Mouse (Mus musculus) stomach, embryonic 16.5 days (tissue): ENCODE measurements around the gene Snx11. TPM values are rescaled to one million over a fixed set of nuclear protein-coding genes. Genes with fewer than 3 reads are reported as not detected.

Source experiments
- ATAC-seq: fragments of 200-750 bp; cut with Nextera tagmentation; 2 replicates; pipeline ENCODE4 v1.8.0; 2017; ENCODE audit warnings: moderate number of reproducible peaks, moderate TSS enrichment; ENCODE audit not compliant: insufficient read depth, low FRiP score
- H3K27ac ChIP-seq: fragments of 300-500 bp; sonication (generic); 2 replicates; pipeline ENCODE4 v1.5.1; 2014; ENCODE audit warnings: low read length
- H3K27me3 ChIP-seq: fragments of 300-500 bp; sonication (generic); 2 replicates; pipeline ENCODE4 v1.6.1; 2014; ENCODE audit warnings: low read length, control low read depth, mixed read lengths; ENCODE audit not compliant: control insufficient read depth, insufficient read depth
- H3K36me3 ChIP-seq: fragments of 300-500 bp; sonication (generic); 2 replicates; pipeline ENCODE4 v1.6.1; 2014; ENCODE audit warnings: low read length; ENCODE audit not compliant: control insufficient read depth, insufficient read depth
- H3K4me1 ChIP-seq: fragments of 300-500 bp; sonication (generic); 2 replicates; pipeline ENCODE4 v1.6.1; 2014; ENCODE audit warnings: low read length, control low read depth, mixed read lengths; ENCODE audit not compliant: control insufficient read depth, insufficient read depth
- H3K4me2 ChIP-seq: fragments of 300-500 bp; sonication (generic); 2 replicates; pipeline ENCODE4 v1.6.1; 2014; ENCODE audit warnings: low read depth, low read length, mixed read lengths
- H3K4me3 ChIP-seq: fragments of 300-500 bp; sonication (generic); replicated peaks from 2 replicates; pipeline ENCODE4 v1.5.1; 2014; ENCODE audit warnings: mild to moderate bottlenecking, low read length
- H3K9ac ChIP-seq: fragments of 300-500 bp; sonication (generic); 2 replicates; pipeline ENCODE4 v1.6.1; 2014; ENCODE audit warnings: low read length
- H3K9me3 ChIP-seq: fragments of 300-500 bp; sonication (generic); replicated peaks from 2 replicates; pipeline ENCODE4 v1.6.1; 2016; ENCODE audit warnings: low read length, control low read depth; ENCODE audit not compliant: control insufficient read depth
- WGBS: fragments of 180-500 bp; shearing (Covaris S2); extraction: QIAGEN DNeasy Blood & Tissue Kit; methylation state at CpG from one replicate; pipeline ENCODE4 v1.1.7; 2014; 5-methylcytosine and 5-hydroxymethylcytosine counted together
- polyA plus RNA-seq: library from polyadenylated mRNA; unstranded; fragments of >200 nt; fragmentation: Nextera tagmentation; extraction: Ambion mirVana; gene quantifications from 2 replicates; pipeline ENCODE4 v1.2.1, GENCODE M21; 2015

The Snx11 gene
- polyA plus RNA-seq, 1 experiment from 2014 or later: 14.6 TPM

- no peaks in the 10 kb centered on the region for H3K9me3 ChIP-seq
- H3K36me3 ChIP-seq: no peaks in the 10 kb centered on the region
- H3K27me3 ChIP-seq: peaks cover under 1% of the 10 kb centered on the region; the same call in 1 of the 2 replicates
- no peak overlapping the region for H3K4me2 ChIP-seq
- H3K4me3 ChIP-seq: no peak overlapping the region
- H3K27ac ChIP-seq: no peak overlapping the region
- peak; percentile 33; the same call in 1 of the 2 replicates for ATAC-seq
- 23% methylated on average over 12 of the region's 12 CpGs for WGBS
- H3K9ac ChIP-seq: no peak overlapping the region
- no peaks in the 10 kb centered on the region for H3K4me1 ChIP-seq
These were observed 35.4 kb downstream of the Snx11 start for GRCm38 (mm10) chr11:96741995-96742394.

- Histone ChIP-seq H3K9ac (no peak overlapping the region), H3K9me3 (no peaks in the 10 kb centered on the region), H3K27ac (no peak overlapping the region), H3K4me3 (no peak overlapping the region), H3K36me3 (no peaks in the 10 kb centered on the region), H3K4me1 (no peaks in the 10 kb centered on the region), H3K27me3 (peaks cover 6% of the 10 kb centered on the region; the same call in 1 of the 2 replicates), H3K4me2 (no peak overlapping the region)
- no peak for ATAC-seq
- 56% methylated on average over 12 of the region's 12 CpGs for WGBS
These were observed 36.6 kb downstream of the Snx11 start for GRCm38 (mm10) chr11:96740796-96741195.

GRCm38 (mm10) chr11:96737673-96738471 is 39.5 kb downstream of the Snx11 start:
- Histone ChIP-seq H3K4me3 (no peak overlapping the region), H3K36me3 (no peaks in the 10 kb centered on the region), H3K4me2 (no peak overlapping the region), H3K9me3 (no peaks in the 10 kb centered on the region), H3K27ac (no peak overlapping the region), H3K4me1 (no peaks in the 10 kb centered on the region), H3K9ac (no peak overlapping the region), H3K27me3 (peaks cover 6% of the 10 kb centered on the region; the same call in 1 of the 2 replicates)
- WGBS: 63% methylated on average over 14 of the region's 14 CpGs
- no peak for ATAC-seq

- 0 out of 2 replicates have a peak, but pooled peaks cover 6% of the 10 kb centered on the region for H3K27me3 ChIP-seq
- no peaks in the 10 kb centered on the region for H3K36me3 ChIP-seq
- H3K4me1 ChIP-seq: no peaks in the 10 kb centered on the region
- H3K27ac ChIP-seq: no peak overlapping the region
- no peaks in the 10 kb centered on the region for H3K9me3 ChIP-seq
- peak overlapping the region; percentile 22; the same call in 1 of the 2 replicates for H3K9ac ChIP-seq
- ATAC-seq: no peak
- H3K4me2 ChIP-seq: peak overlapping the region; percentile 47
- H3K4me3 ChIP-seq: peak overlapping the region; percentile 15; the same call in 1 of the 2 replicates
- 33% methylated on average over 11 of the region's 11 CpGs for WGBS
These were observed 41.0 kb downstream of the Snx11 start for GRCm38 (mm10) chr11:96736361-96736760.

GRCm38 (mm10) chr11:96735908-96736307 is 41.5 kb downstream of the Snx11 start:
- no peak for ATAC-seq
- Histone ChIP-seq H3K4me2 (peak overlapping the region; percentile 47), H3K27me3 (0 out of 2 replicates have a peak, but pooled peaks cover 6% of the 10 kb centered on the region), H3K4me1 (no peaks in the 10 kb centered on the region), H3K36me3 (no peaks in the 10 kb centered on the region), H3K27ac (no peak overlapping the region), H3K4me3 (peak overlapping the region; percentile 15), H3K9me3 (no peaks in the 10 kb centered on the region), H3K9ac (peak overlapping the region; percentile 22; the same call in 1 of the 2 replicates)
- WGBS: 3% methylated on average over 19 of the region's 19 CpGs

GRCm38 (mm10) chr11:96732657-96733056 is 44.7 kb downstream of the Snx11 start:
- Histone ChIP-seq H3K36me3 (no peaks in the 10 kb centered on the region), H3K4me2 (no peak overlapping the region), H3K27me3 (0 out of 2 replicates have a peak, but pooled peaks cover 6% of the 10 kb centered on the region), H3K4me3 (no peak overlapping the region), H3K9ac (no peak overlapping the region), H3K9me3 (no peaks in the 10 kb centered on the region), H3K27ac (0 out of 2 replicates have a peak overlapping the region, but pooled peaks have one; percentile 13), H3K4me1 (no peaks in the 10 kb centered on the region)
- peak; percentile 64; the same call in 1 of the 2 replicates for ATAC-seq
- 46% methylated on average over 4 of the region's 4 CpGs for WGBS

- Histone ChIP-seq H3K4me3 (no peak overlapping the region), H3K9me3 (no peaks in the 10 kb centered on the region), H3K4me2 (no peak overlapping the region), H3K27ac (no peak overlapping the region), H3K27me3 (no peaks in the 10 kb centered on the region), H3K36me3 (no peaks in the 10 kb centered on the region), H3K4me1 (no peaks in the 10 kb centered on the region), H3K9ac (no peak overlapping the region)
- ATAC-seq: no peak
- WGBS: 64% methylated on average over 5 of the region's 5 CpGs
These were observed 47.0 kb downstream of the Snx11 start for GRCm38 (mm10) chr11:96730327-96730726.

- no peak overlapping the region for H3K4me3 ChIP-seq
- no peak overlapping the region for H3K27ac ChIP-seq
- no peaks in the 10 kb centered on the region for H3K4me1 ChIP-seq
- WGBS: 37% methylated on average over 9 of the region's 9 CpGs
- no peaks in the 10 kb centered on the region for H3K27me3 ChIP-seq
- H3K9me3 ChIP-seq: no peaks in the 10 kb centered on the region
- no peak overlapping the region for H3K9ac ChIP-seq
- no peak overlapping the region for H3K4me2 ChIP-seq
- no peaks in the 10 kb centered on the region for H3K36me3 ChIP-seq
- no peak for ATAC-seq
These were observed 47.9 kb downstream of the Snx11 start for GRCm38 (mm10) chr11:96729462-96729861.

- H3K4me2 ChIP-seq: no peak overlapping the region
- H3K36me3 ChIP-seq: no peaks in the 10 kb centered on the region
- no peaks in the 10 kb centered on the region for H3K4me1 ChIP-seq
- H3K9ac ChIP-seq: no peak overlapping the region
- H3K27me3 ChIP-seq: no peaks in the 10 kb centered on the region
- H3K9me3 ChIP-seq: no peaks in the 10 kb centered on the region
- ATAC-seq: no peak
- 88% methylated on average over 2 of the region's 2 CpGs for WGBS
- H3K27ac ChIP-seq: no peak overlapping the region
- H3K4me3 ChIP-seq: no peak overlapping the region
These were observed 48.8 kb downstream of the Snx11 start for GRCm38 (mm10) chr11:96728577-96728976.
